Comparison of ENCODE assay signal across 8 mouse cellular contexts in genomic region chr3:30602065-30602739, GRCm38 (mm10). TPM values are rescaled to one million over a fixed set of nuclear protein-coding genes. Genes with fewer than 3 reads are reported as not detected.
DNase-seq lines count a peak whose midpoint lies in the region; ATAC-seq and TF ChIP-seq lines count a peak whose summit lies in the region.

Mynn (plus strand) TSS chr3:30602065.

- H3K36me3 ChIP-seq in G1E (replicated peaks): peaks cover 26% of the 10 kb centered on the region
- H3K36me3 ChIP-seq in forebrain, embryonic 16.5 days (ENCODE audit: control insufficient read depth, insufficient read depth): no peaks in the 10 kb centered on the region
- H3K36me3 ChIP-seq in lung, embryonic 14.5 days (ENCODE audit: insufficient read depth): peaks cover 24% of the 10 kb centered on the region
- peaks cover 2% of the 10 kb centered on the region for H3K36me3 ChIP-seq in thymus, adult 2 months (ENCODE audit: control insufficient read depth, insufficient read depth, low read length)

- TF ChIP-seq CTCF in G1E (IDR thresholded peaks at IDR 0.05; ENCODE audit: low read depth, low read length): no peak
- TF ChIP-seq CTCF in layer of hippocampus, adult 2 months (conservative IDR thresholded peaks at IDR 0.05): peak; percentile 76
- TF ChIP-seq CTCF in lung, embryonic 14.5 days (IDR thresholded peaks at IDR 0.05; ENCODE audit: low read depth): peak; percentile 71
- no peak for TF ChIP-seq CTCF in olfactory bulb, adult 2 months (IDR thresholded peaks at IDR 0.05; ENCODE audit: insufficient read depth, low read depth, low read length)
- TF ChIP-seq CTCF in thymus, adult 2 months (IDR thresholded peaks at IDR 0.05; ENCODE audit: borderline replicate concordance, control insufficient read depth, extremely low read depth, insufficient read depth, low read length, poor library complexity): no peak; the same call in 1 of the 2 replicates

- no peaks in the 10 kb centered on the region for H3K9me3 ChIP-seq in G1E (replicated peaks)
- H3K9me3 ChIP-seq in forebrain, embryonic 16.5 days (ENCODE audit: control insufficient read depth, low read length): no peaks in the 10 kb centered on the region
- no peaks in the 10 kb centered on the region for H3K9me3 ChIP-seq in lung, embryonic 14.5 days (ENCODE audit: low read depth, low read length)

- peak within 1 kb of the TSS; percentile 87 for H3K9ac ChIP-seq in forebrain, embryonic 16.5 days (replicated peaks; ENCODE audit: low read depth, low read length)
- H3K9ac ChIP-seq in lung, embryonic 14.5 days: peak within 1 kb of the TSS; percentile 85

- DNase-seq in G1E (ENCODE audit: low spot score): peak; percentile 81
- DNase-seq in cerebellum, adult 18-20 months: peak; percentile 97
- DNase-seq in heart, postnatal 36 days: peak; percentile 95 to 99
- peak; percentile 94 to 96 for DNase-seq in layer of hippocampus, adult 2 months (ENCODE audit: low spot score in 2 of 2)
- peak; percentile 97 for DNase-seq in lung, embryonic 14.5 days
- peak; percentile 97 for DNase-seq in thymus, adult 2 months

- TF ChIP-seq POLR2A in olfactory bulb, adult 2 months (IDR thresholded peaks at IDR 0.05; ENCODE audit: insufficient read depth, low read depth, low read length): peak; percentile 63
- TF ChIP-seq POLR2A in thymus, adult 2 months (IDR thresholded peaks at IDR 0.05; ENCODE audit: control insufficient read depth, extremely low read depth, insufficient read depth, low read length, poor library complexity): peak; percentile 61; the same call in 1 of the 2 replicates

- WGBS in forebrain, embryonic 16.5 days: 0% methylated on average over 40 of the region's 40 CpGs
- under 1% methylated on average over 40 of the region's 40 CpGs for WGBS in lung, embryonic 14.5 days
- WGBS in olfactory bulb, adult 2 months: under 1% methylated on average over 40 of the region's 40 CpGs
- WGBS in thymus, adult 2 months: under 1% methylated on average over 40 of the region's 40 CpGs

- H3K4me3 ChIP-seq in G1E (ENCODE audit: low read depth, low read length): peak within 1 kb of the TSS; percentile 98
- H3K4me3 ChIP-seq in forebrain, embryonic 16.5 days (replicated peaks; ENCODE audit: low read length): peak within 1 kb of the TSS; percentile 92
- H3K4me3 ChIP-seq in layer of hippocampus, adult 2 months: peak within 1 kb of the TSS; percentile 79
- peak within 1 kb of the TSS; percentile 91 for H3K4me3 ChIP-seq in lung, embryonic 14.5 days (ENCODE audit: low read depth, low read length)
- H3K4me3 ChIP-seq in olfactory bulb, adult 2 months (ENCODE audit: insufficient read depth, low read depth, low read length): peak within 1 kb of the TSS; percentile 93
- peak within 1 kb of the TSS; percentile 81 for H3K4me3 ChIP-seq in thymus, adult 2 months (ENCODE audit: control insufficient read depth, insufficient read depth, low read length)

- no peaks in the 10 kb centered on the region for H3K27me3 ChIP-seq in G1E (ENCODE audit: insufficient read depth, low read length)
- H3K27me3 ChIP-seq in forebrain, embryonic 16.5 days (replicated peaks; ENCODE audit: control insufficient read depth, insufficient read depth, low read length): no peaks in the 10 kb centered on the region
- H3K27me3 ChIP-seq in lung, embryonic 14.5 days (ENCODE audit: insufficient read depth, low read length): no peaks in the 10 kb centered on the region
- no peaks in the 10 kb centered on the region for H3K27me3 ChIP-seq in thymus, adult 2 months (ENCODE audit: control insufficient read depth, insufficient read depth, low read length)

- intact Hi-C loops in heart, postnatal 36 days (cut with DNase I): loop anchor here (5.0 kb wide), 1 partner anchor 365 kb away; the partner anchor contains the start of gene Phc3

- H3K4me2 ChIP-seq in forebrain, embryonic 16.5 days (ENCODE audit: low read length): peak within 1 kb of the TSS; percentile 77
- peak within 1 kb of the TSS; percentile 90 for H3K4me2 ChIP-seq in lung, embryonic 14.5 days

- peak within 1 kb of the TSS; percentile 97 for H3K27ac ChIP-seq in forebrain, embryonic 16.5 days (ENCODE audit: low read length)
- peak within 1 kb of the TSS; percentile 99 for H3K27ac ChIP-seq in layer of hippocampus, adult 2 months
- H3K27ac ChIP-seq in lung, embryonic 14.5 days (ENCODE audit: low read depth): peak within 1 kb of the TSS; percentile 96
- peak within 1 kb of the TSS; percentile 99 for H3K27ac ChIP-seq in olfactory bulb, adult 2 months (ENCODE audit: insufficient read depth, low read depth, low read length)
- H3K27ac ChIP-seq in thymus, adult 2 months (ENCODE audit: control insufficient read depth, insufficient read depth, low read length): peak within 1 kb of the TSS; percentile 82

- H3K4me1 ChIP-seq in G1E (ENCODE audit: insufficient read depth, low read depth, low read length): peaks cover 30% of the 10 kb centered on the region
- H3K4me1 ChIP-seq in forebrain, embryonic 16.5 days (replicated peaks; ENCODE audit: control insufficient read depth, insufficient read depth, low read length): peaks cover 17% of the 10 kb centered on the region
- peaks cover 5% of the 10 kb centered on the region for H3K4me1 ChIP-seq in lung, embryonic 14.5 days (ENCODE audit: insufficient read depth)
- H3K4me1 ChIP-seq in olfactory bulb, adult 2 months (ENCODE audit: control insufficient read depth, insufficient read depth, low read length): peaks cover 8% of the 10 kb centered on the region
- H3K4me1 ChIP-seq in thymus, adult 2 months (replicated peaks; ENCODE audit: control insufficient read depth, insufficient read depth, low read length): peaks cover 11% of the 10 kb centered on the region

- peak; percentile 75 for ATAC-seq in G1E (ENCODE audit: extremely low read depth, insufficient number of reproducible peaks, low FRiP score, poor library complexity, severe bottlenecking)
- ATAC-seq in forebrain, embryonic 16.5 days: peak; percentile 96
- ATAC-seq in lung, embryonic 14.5 days (ENCODE audit: insufficient read depth): peak; percentile 95

RNA-seq across cellular contexts. Expression of gene Mynn, which starts in this region (rescaled TPM):
- total RNA-seq in G1E (2014; fragmentation: Nextera tagmentation): 20.1 and 27.3 TPM in 2 replicates
- 28.9 and 31.9 TPM in 2 replicates for total RNA-seq in G1E (2017)
- polyA plus RNA-seq in G1E (2012): 0.56 and 1.0 TPM in 2 replicates
- polyA plus RNA-seq in forebrain, embryonic 16.5 days (2015; fragmentation: Nextera tagmentation; extraction: Ambion mirVana): 39.9 and 41.8 TPM in 2 replicates
- total RNA-seq in heart, postnatal 36 days (2021): 10 to 100 TPM; 13.7 to 16.7 TPM
- 10 to 100 TPM; 14.7 to 15.0 TPM for total RNA-seq in layer of hippocampus, adult 2 months (2021)
- polyA plus RNA-seq in lung, embryonic 14.5 days (2014; fragmentation: Nextera tagmentation; extraction: Ambion mirVana): 30.7 and 35.9 TPM in 2 replicates
- 87.6 TPM in 1 of 2 replicates, not detected in the other for polyA plus RNA-seq in olfactory bulb, adult 2 months (2012; ENCODE audit: insufficient read depth, insufficient read length, low replicate concordance, missing spikeins)
- 11.6 and 14.0 TPM in 2 replicates for polyA plus RNA-seq in thymus, adult 2 months (2012; rRNA removed)

Comparison
In these comparisons a context has a peak if more than half of its experiments do, and no peak if none do; other contexts are left out.
1. Peak in every context shown above with its lines: DNase-seq, ATAC-seq, H3K4me3 ChIP-seq and H3K27ac ChIP-seq.
2. CTCF ChIP-seq: peak in layer of hippocampus, adult 2 months (single experiment) and lung, embryonic 14.5 days (single experiment); none in G1E (single experiment), olfactory bulb, adult 2 months (single experiment) and thymus, adult 2 months (single experiment).